Mouse (Mus musculus) small intestine, adult 2 months (tissue): ENCODE results near the gene Rapgef1. TPM values are rescaled to one million over a fixed set of nuclear protein-coding genes. Genes with fewer than 3 reads are reported as not detected.

Experiments used
- H3K27ac ChIP-seq: fragments of 200-500 bp; 2 replicates; pipeline ENCODE4 v1.5.1; 2012; ENCODE audit warnings: low read depth, low read length, control low read depth, inconsistent platforms; ENCODE audit not compliant: insufficient read depth
- H3K27me3 ChIP-seq: fragments of 200-500 bp; 2 replicates; pipeline ENCODE4 v1.6.1; 2012; ENCODE audit warnings: mild to moderate bottlenecking, moderate library complexity, low read length, inconsistent platforms; ENCODE audit not compliant: control insufficient read depth, insufficient read depth
- H3K36me3 ChIP-seq: fragments of 200-500 bp; 2 replicates; pipeline ENCODE4 v1.6.1; 2012; ENCODE audit warnings: mild to moderate bottlenecking, low read length, control low read depth, inconsistent platforms; ENCODE audit not compliant: control insufficient read depth, insufficient read depth
- H3K4me1 ChIP-seq: fragments of 200-500 bp; 2 replicates; pipeline ENCODE4 v1.6.1; 2012; ENCODE audit warnings: low read length, inconsistent platforms, mixed read lengths; ENCODE audit not compliant: control insufficient read depth, insufficient read depth, insufficient read length
- H3K4me3 ChIP-seq: fragments of 200-500 bp; 2 replicates; pipeline ENCODE4 v1.5.1; 2012; ENCODE audit warnings: low read depth, mild to moderate bottlenecking, control low read depth, inconsistent platforms, low read length, moderate library complexity
- CTCF ChIP-seq: fragments of 200-500 bp; IDR thresholded peaks from 2 replicates; pipeline ENCODE4 v1.5.1; 2012; ENCODE audit warnings: low read depth, mild to moderate bottlenecking, control low read depth, inconsistent platforms, low read length, moderate library complexity, mixed read lengths; ENCODE audit not compliant: insufficient replicate concordance, insufficient read length; ENCODE audit errors: extremely low read depth
- POLR2A ChIP-seq: fragments of 200-500 bp; IDR thresholded peaks from 2 replicates; pipeline ENCODE4 v1.6.1; 2012; ENCODE audit warnings: low read depth, mild to moderate bottlenecking, control low read depth, inconsistent platforms, low read length, moderate library complexity
- WGBS: fragments of 180-500 bp; shearing (Covaris S2); methylation state at CpG from one replicate; pipeline ENCODE4 v1.1.7; 2018; 5-methylcytosine and 5-hydroxymethylcytosine counted together
- polyA plus RNA-seq: library from polyadenylated mRNA; depleted of rRNA; stranded (reverse); fragments of >200 nt; gene quantifications from 2 replicates; pipeline ENCODE4 v1.2.3, GENCODE M21; 2012; rRNA removed

Rapgef1 gene
- polyA plus RNA-seq, 1 experiment, result 25.1 TPM

DNA sequence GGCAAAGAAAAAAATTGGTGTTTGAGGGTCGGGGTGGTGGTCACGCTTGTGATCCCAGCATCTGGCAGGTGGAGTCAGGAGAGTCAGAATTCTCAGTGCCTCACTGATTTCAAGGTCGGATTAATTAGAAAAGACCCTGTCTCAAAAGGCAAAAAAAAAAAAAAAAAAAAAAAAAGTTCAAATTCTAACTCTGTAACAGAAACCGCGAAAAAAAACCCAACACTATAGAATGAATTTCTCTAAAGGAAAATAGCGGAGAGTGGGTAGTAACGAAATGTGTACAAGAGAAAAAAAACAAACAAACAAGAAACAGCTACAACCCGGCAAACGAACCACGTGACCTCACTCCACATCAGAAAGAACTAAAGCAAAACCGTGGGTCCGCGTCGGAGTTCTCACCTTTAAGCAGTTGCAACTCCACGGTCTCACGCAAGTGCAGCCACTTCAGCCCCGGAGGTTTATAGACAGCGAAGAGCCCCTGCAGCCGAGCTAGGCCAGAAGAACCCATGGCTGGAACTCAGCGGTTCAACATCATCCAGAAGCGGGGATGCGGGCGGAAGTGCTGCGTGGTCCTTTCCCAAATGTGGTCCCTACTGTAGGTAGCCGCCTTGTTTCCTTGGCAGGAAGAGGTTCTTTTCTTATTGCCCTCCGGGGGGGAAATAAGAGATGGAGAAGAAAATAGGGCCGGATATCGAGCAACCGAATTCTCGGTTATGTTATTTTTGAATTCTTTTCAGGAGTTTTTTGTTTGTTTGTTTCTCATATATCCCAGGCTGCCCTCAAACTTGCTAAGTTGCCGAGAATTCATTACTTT, 167.8 kb downstream of the Rapgef1 start, which contains the start of gene Coq4:
Coq4 (plus strand) TSS at position 390 of the 814 bp plus-strand sequence.
- Histone ChIP-seq H3K4me3 (peak within 1 kb of the TSS; percentile 77), H3K27me3 (no peaks in the 10 kb centered on the region), H3K36me3 (peaks cover 36% of the 10 kb centered on the region), H3K27ac (peak within 1 kb of the TSS; percentile 66), H3K4me1 (0 out of 2 replicates have a peak, but pooled peaks cover 3% of the 10 kb centered on the region)
- TF ChIP-seq CTCF (no peak), POLR2A (peak; percentile 47; the same call in 1 of the 2 replicates)
- 2% methylated on average over 31 of the region's 31 CpGs for WGBS

DNA sequence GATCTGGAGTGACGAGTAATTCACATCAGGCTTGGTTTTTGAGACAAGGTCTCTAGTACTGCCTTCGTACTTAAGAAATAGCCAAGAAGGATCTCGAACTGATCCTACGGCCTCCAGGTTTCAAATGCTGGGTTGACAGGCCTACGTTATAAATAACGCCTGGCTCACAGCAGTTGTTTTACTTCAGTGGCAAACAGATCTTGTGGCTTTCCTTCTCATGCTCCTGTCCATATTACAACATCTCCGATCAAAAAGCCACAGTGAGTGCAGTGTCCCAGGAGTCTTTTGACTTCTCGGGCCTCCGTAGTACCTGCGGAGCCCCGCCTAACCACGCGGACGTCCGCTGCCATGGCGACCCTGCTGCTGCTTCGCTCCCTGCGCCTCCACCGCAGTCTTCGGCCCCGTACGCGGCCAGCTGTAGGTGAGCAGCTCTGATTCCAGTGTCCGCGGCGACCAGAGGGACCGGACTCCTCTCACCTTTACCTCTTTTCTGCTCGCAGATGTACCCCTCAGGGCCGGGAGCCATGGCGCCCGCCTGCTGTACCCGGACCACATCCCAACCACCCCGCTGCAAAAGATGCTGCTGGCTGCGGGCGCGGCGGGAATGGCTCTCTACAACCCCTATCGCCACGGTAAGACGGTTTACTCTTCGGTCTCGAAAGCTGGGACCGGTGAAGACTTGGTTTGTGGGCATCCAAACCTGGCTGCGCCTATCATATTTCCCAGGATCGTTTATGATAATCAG, 168.6 kb downstream of the Rapgef1 start, which contains the start of gene Trub2:
Trub2 (minus strand) TSS at position 566 of the 745 bp plus-strand sequence.
- WGBS, result under 1% methylated on average over 45 of the region's 45 CpGs
- TF ChIP-seq POLR2A (no peak), CTCF (no peak)
- H3K36me3 ChIP-seq, result peaks cover 30% of the 10 kb centered on the region
- no peaks in the 10 kb centered on the region for H3K27me3 ChIP-seq
- peak within 1 kb of the TSS; percentile 77 for H3K4me3 ChIP-seq
- H3K27ac ChIP-seq, result peak within 1 kb of the TSS; percentile 66
- peaks cover 8% of the 10 kb centered on the region; the same call in 1 of the 2 replicates for H3K4me1 ChIP-seq

Other genes with a start within 250 kb of the Rapgef1 start
- gene Gm13420, start 132.0 kb downstream of the Rapgef1 start, polyA plus RNA-seq, result 0.81 and 4.0 TPM in 2 replicates
- not detected in 2 replicates for gene Gm13547, start 139.6 kb downstream of the Rapgef1 start, polyA plus RNA-seq
- 83.4 and 95.1 TPM in 2 replicates for gene Coq4, start 167.8 kb downstream of the Rapgef1 start, polyA plus RNA-seq
- 20.1 and 29.8 TPM in 2 replicates for gene Trub2, start 168.8 kb downstream of the Rapgef1 start, polyA plus RNA-seq
- gene Slc27a4, start 182.9 kb downstream of the Rapgef1 start, polyA plus RNA-seq, result 225 and 822 TPM in 2 replicates
- 18.6 and 42.3 TPM in 2 replicates for gene Urm1, start 200.4 kb downstream of the Rapgef1 start, polyA plus RNA-seq
- gene Cercam, start 249.4 kb downstream of the Rapgef1 start, polyA plus RNA-seq, result 3.5 and 5.9 TPM in 2 replicates